Mouse (Mus musculus) gonadal fat pad, adult 2 months (tissue): ENCODE results near the gene Gpr137c. TPM values are rescaled to one million over a fixed set of nuclear protein-coding genes. Genes with fewer than 3 reads are reported as not detected.

ENCODE experiments used
- polyA plus RNA-seq: library from polyadenylated mRNA; depleted of rRNA; stranded (reverse); fragments of >200 nt; gene quantifications from 2 replicates; pipeline ENCODE4 v1.2.3, GENCODE M21; 2012; rRNA removed

Gene Gpr137c
- polyA plus RNA-seq, 1 experiment = 14.4 TPM

Other genes starting within 250 kb of the Gpr137c start
- gene Ptger2, start 231.5 kb upstream of the Gpr137c start, polyA plus RNA-seq = 2.4 and 2.5 TPM in 2 replicates
- gene Txndc16, start 611 bp downstream of the Gpr137c start, polyA plus RNA-seq = 18.7 and 20.8 TPM in 2 replicates
- gene Ero1l, start 99.1 kb downstream of the Gpr137c start, polyA plus RNA-seq = 10.1 and 10.8 TPM in 2 replicates
- 29.3 and 35.1 TPM in 2 replicates for gene Psmc6, start 110.1 kb downstream of the Gpr137c start, polyA plus RNA-seq
- gene Styx, start 131.4 kb downstream of the Gpr137c start, polyA plus RNA-seq = 2.7 and 4.4 TPM in 2 replicates
- 6.6 and 6.8 TPM in 2 replicates for gene Gnpnat1, start 185.2 kb downstream of the Gpr137c start, polyA plus RNA-seq